Mouse (Mus musculus): ENCODE results near the gene Il1rl1.

DNA sequence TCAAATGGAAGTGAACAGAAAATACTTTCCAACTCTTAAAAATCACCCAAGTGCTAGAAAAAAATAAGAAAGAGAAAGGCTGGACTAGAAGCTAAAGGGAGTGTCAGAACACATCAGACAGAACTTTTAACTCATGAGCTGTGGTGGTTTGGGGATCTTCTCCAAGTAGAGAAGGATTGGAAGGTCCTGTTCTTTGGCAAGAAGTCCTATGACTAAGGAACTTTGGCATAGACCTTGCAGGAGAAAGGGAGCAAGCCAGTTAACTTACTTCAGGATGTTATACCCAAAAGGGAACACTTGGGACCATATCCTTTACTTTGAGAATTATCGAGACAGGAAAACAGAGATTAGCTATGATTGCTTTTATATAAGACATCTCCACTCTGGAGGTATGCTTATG, 43.0 kb downstream of the Il1rl1 start:
- TF ChIP-seq POLR2A (IDR thresholded peaks at IDR 0.05; ENCODE audit: extremely low read depth, insufficient read depth, low read length) (no peak), CTCF (IDR thresholded peaks at IDR 0.05; ENCODE audit: low read depth, low read length) (no peak)

Data from liver, adult 2 months (tissue).